Comparison of ENCODE assay signal across 29 mouse cellular contexts in the genomic region with DNA sequence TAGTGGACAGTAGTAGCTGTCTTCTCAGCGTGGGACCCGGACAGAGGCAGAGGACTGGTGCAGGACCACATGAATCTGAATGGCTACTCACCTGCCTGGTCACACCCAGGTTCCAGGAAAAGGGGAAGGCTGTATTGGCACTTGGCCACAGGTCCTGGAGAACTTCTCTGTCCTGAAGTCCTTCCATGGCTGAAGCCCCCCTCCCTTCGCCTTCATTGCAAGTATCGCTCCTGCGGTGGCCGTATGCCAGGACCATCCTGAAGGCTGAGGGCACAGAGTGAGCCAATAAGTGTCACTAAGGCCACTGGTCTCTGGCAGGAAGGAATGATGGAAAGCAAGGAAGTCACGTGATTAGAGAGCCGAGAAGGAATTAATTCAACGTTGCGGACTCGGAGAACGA. TPM values are rescaled to one million over a fixed set of nuclear protein-coding genes. Genes with fewer than 3 reads are reported as not detected.
"Had no signal": no experiment of that assay in that cellular context is flagged by ENCODE, and none has a peak within 500 bp of the region (broad histone marks: within the 10 kb centered on the region; RNA-seq: fewer than 3 reads in every experiment).

No protein-coding gene starts in this region.

- H3K27ac ChIP-seq: embryonic facial prominence, embryonic 10.5 days; embryonic facial prominence, embryonic 12.5 days; embryonic facial prominence, embryonic 15.5 days; forebrain, embryonic 10.5 days; forebrain, embryonic 12.5 days; forebrain, embryonic 13.5 days; forebrain, embryonic 15.5 days; gastrocnemius, adult 2 months had no signal

- H3K4me2 ChIP-seq: embryonic facial prominence, embryonic 12.5 days; embryonic facial prominence, embryonic 13.5 days; embryonic facial prominence, embryonic 15.5 days; forebrain, embryonic 12.5 days; forebrain, embryonic 13.5 days; forebrain, embryonic 15.5 days had no signal

- DNase-seq: cerebellum, adult 18-20 months; cerebellum, adult 2 months; cerebellum, adult 8-10 months; cerebellum, adult 9-10 months; cerebellum, adult 9-11 months; cerebellum, postnatal 10 days; cerebellum, postnatal 14 days; cerebellum, postnatal 25 days; cerebellum, postnatal 36 days; embryo, embryonic 11 days; forebrain, postnatal 0 days; gastrocnemius, adult 2 months; gastrocnemius, postnatal 10 days; gastrocnemius, postnatal 14 days; gastrocnemius, postnatal 25 days; gastrocnemius, postnatal 36 days; heart, adult 18-20 months had no signal

- H3K9me3 ChIP-seq: embryonic facial prominence, embryonic 10.5 days; embryonic facial prominence, embryonic 12.5 days; embryonic facial prominence, embryonic 13.5 days; embryonic facial prominence, embryonic 15.5 days; forebrain, embryonic 10.5 days; forebrain, embryonic 12.5 days; forebrain, embryonic 13.5 days; forebrain, embryonic 15.5 days had no signal

- H3K4me1 ChIP-seq: forebrain, embryonic 15.5 days had no signal

- ATAC-seq: forebrain, embryonic 13.5 days; forebrain, embryonic 14.5 days; forebrain, embryonic 15.5 days; forebrain, embryonic 16.5 days; forebrain, postnatal 0 days had no signal

- H3K9ac ChIP-seq: embryonic facial prominence, embryonic 12.5 days; embryonic facial prominence, embryonic 13.5 days; embryonic facial prominence, embryonic 15.5 days; forebrain, embryonic 12.5 days; forebrain, embryonic 13.5 days; forebrain, embryonic 15.5 days; forebrain, postnatal 0 days had no signal

- H3K27me3 ChIP-seq: embryonic facial prominence, embryonic 12.5 days; embryonic facial prominence, embryonic 13.5 days; embryonic facial prominence, embryonic 15.5 days; forebrain, embryonic 15.5 days had no signal

- H3K36me3 ChIP-seq: forebrain, embryonic 10.5 days; forebrain, embryonic 12.5 days; forebrain, embryonic 15.5 days had no signal

- H3K4me3 ChIP-seq: embryonic facial prominence, embryonic 10.5 days; embryonic facial prominence, embryonic 12.5 days; embryonic facial prominence, embryonic 13.5 days; embryonic facial prominence, embryonic 15.5 days; forebrain, embryonic 10.5 days; forebrain, embryonic 12.5 days; forebrain, embryonic 13.5 days; forebrain, embryonic 15.5 days; gastrocnemius, adult 2 months had no signal

RNA-seq across cellular contexts. Expression of a gene that starts 21.5 kb away (rescaled TPM):
- polyA plus RNA-seq: forebrain, embryonic 11.5 days had no signal

RNA-seq across cellular contexts. Expression of a gene that starts 55.9 kb away (rescaled TPM):
- polyA plus RNA-seq: erythroblast, embryonic 14.5 days had no signal

RNA-seq across cellular contexts. Expression of a gene that starts 57.9 kb away (rescaled TPM):
- polyA plus RNA-seq: forebrain, embryonic 14.5 days had no signal
